Mouse (Mus musculus) C2C12 (cell line): ENCODE results near the gene Dnmt3l.
A peak's percentile ranks its signal among the peaks of the same experiment; 100 is the strongest.

Experiments
- CEBPB ChIP-seq: IDR thresholded peaks from one replicate; pipeline ENCODE4 v1.6.1; 2011; ENCODE audit warnings: low read depth, mild to moderate bottlenecking, control low read depth, moderate library complexity
- CTCF ChIP-seq: IDR thresholded peaks from one replicate; pipeline ENCODE4 v1.5.1; 2011; ENCODE audit not compliant: control insufficient read depth, insufficient read depth, insufficient read length
- MAX ChIP-seq: IDR thresholded peaks from one replicate; pipeline ENCODE4 v1.6.1; 2011; ENCODE audit warnings: mild to moderate bottlenecking, control low read depth
- USF1 ChIP-seq: IDR thresholded peaks from one replicate; pipeline ENCODE4 v1.6.1; 2011; ENCODE audit warnings: low read depth, mild to moderate bottlenecking, control low read depth, moderate library complexity

DNA sequence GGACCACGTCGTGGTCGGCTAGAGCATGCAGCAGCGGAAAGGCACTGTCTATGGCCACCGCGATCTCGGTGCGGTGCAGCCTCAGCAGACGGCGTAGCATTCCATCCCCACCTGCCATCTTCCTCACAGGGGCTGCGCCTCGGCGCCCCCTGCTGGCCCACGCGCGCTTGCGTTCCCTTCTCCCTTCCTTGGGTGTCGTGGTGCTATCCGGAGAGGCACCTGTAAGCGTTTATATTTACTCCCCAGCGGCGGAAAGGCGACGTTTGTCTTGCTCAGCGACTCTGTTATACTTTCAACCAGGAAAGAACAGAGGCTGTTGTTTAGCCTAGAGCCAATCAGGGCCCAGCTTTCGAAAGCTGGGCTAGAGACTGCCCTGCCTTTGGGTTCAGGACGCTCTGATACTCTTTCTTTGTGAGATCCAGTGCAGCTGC lies 1.7 kb downstream of the Dnmt3l start, which contains the start of gene Aire:
- peak; percentile 68 for TF ChIP-seq CTCF
- no peak for TF ChIP-seq USF1
- TF ChIP-seq MAX, result no peak
- no peak for TF ChIP-seq CEBPB
